Mouse (Mus musculus): ENCODE results near the gene Hbb-bs. TPM values are rescaled to one million over a fixed set of nuclear protein-coding genes. Genes with fewer than 3 reads are reported as not detected.
"Not testable (repeated sequence)": the region's sequence is repeated elsewhere in the genome, so short reads cannot be mapped to it uniquely, and the experiment has no call there.

Hbb-bs gene
- polyA plus RNA-seq, 1 experiment from 2014 or later, result 651 TPM

GRCm38 (mm10) chr7:103810746-103811145 lies 17.1 kb downstream of the Hbb-bs start:
- Histone ChIP-seq H3K27ac (no peak overlapping the region), H3K36me3 (no peaks in the 10 kb centered on the region), H3K4me3 (replicated peaks) (no peak overlapping the region), H3K4me2 (no peak overlapping the region), H3K4me1 (replicated peaks) (no peaks in the 10 kb centered on the region), H3K27me3 (no peaks in the 10 kb centered on the region), H3K9me3 (no peaks in the 10 kb centered on the region), H3K9ac (replicated peaks) (no peak overlapping the region)
- WGBS, result 77% methylated on average over 3 of the region's 3 CpGs
- no peak for ATAC-seq (ENCODE audit: insufficient number of reproducible peaks, insufficient read depth, low FRiP score, low TSS enrichment, low read depth)

GRCm38 (mm10) chr7:103810296-103810695 lies 17.6 kb downstream of the Hbb-bs start:
- Histone ChIP-seq H3K27me3 (no peaks in the 10 kb centered on the region), H3K4me1 (replicated peaks) (no peaks in the 10 kb centered on the region), H3K4me3 (replicated peaks) (no peak overlapping the region), H3K36me3 (no peaks in the 10 kb centered on the region), H3K9ac (replicated peaks) (no peak overlapping the region), H3K9me3 (no peaks in the 10 kb centered on the region), H3K4me2 (no peak overlapping the region), H3K27ac (no peak overlapping the region)
- ATAC-seq (ENCODE audit: insufficient number of reproducible peaks, insufficient read depth, low FRiP score, low TSS enrichment, low read depth), result no peak
- WGBS, result 68% methylated on average over 1 of the region's 1 CpGs

- ATAC-seq (ENCODE audit: insufficient number of reproducible peaks, insufficient read depth, low FRiP score, low TSS enrichment, low read depth), result no peak
- 72% methylated on average over 1 of the region's 1 CpGs for WGBS
Measured at GRCm38 (mm10) chr7:103809801-103810155, 18.1 kb downstream of the Hbb-bs start.

GRCm38 (mm10) chr7:103808971-103809800 lies 18.7 kb downstream of the Hbb-bs start:
- no peak overlapping the region for H3K4me3 ChIP-seq (replicated peaks)
- no peaks in the 10 kb centered on the region for H3K4me1 ChIP-seq (replicated peaks)
- H3K27me3 ChIP-seq, result no peaks in the 10 kb centered on the region
- H3K9ac ChIP-seq (replicated peaks), result no peak overlapping the region
- WGBS, result 66% methylated on average over 5 of the region's 5 CpGs
- no peaks in the 10 kb centered on the region for H3K9me3 ChIP-seq
- H3K36me3 ChIP-seq, result no peaks in the 10 kb centered on the region
- H3K4me2 ChIP-seq, result no peak overlapping the region
- no peak for ATAC-seq (ENCODE audit: insufficient number of reproducible peaks, insufficient read depth, low FRiP score, low TSS enrichment, low read depth)
- no peak overlapping the region for H3K27ac ChIP-seq

More at GRCm38 (mm10) chr7:103809801-103810155, 18.1 kb downstream of the Hbb-bs start:
- Histone ChIP-seq H3K27me3 (no peaks in the 10 kb centered on the region), H3K9me3 (no peaks in the 10 kb centered on the region), H3K9ac (replicated peaks) (no peak overlapping the region), H3K4me3 (replicated peaks) (no peak overlapping the region), H3K27ac (no peak overlapping the region), H3K36me3 (no peaks in the 10 kb centered on the region), H3K4me1 (replicated peaks) (no peaks in the 10 kb centered on the region), H3K4me2 (no peak overlapping the region)

GRCm38 (mm10) chr7:103808120-103808519 lies 19.8 kb downstream of the Hbb-bs start:
- WGBS, result 82% methylated on average over 2 of the region's 2 CpGs
- not testable (repeated sequence) for H3K27ac ChIP-seq; H3K4me1 ChIP-seq (replicated peaks); H3K4me3 ChIP-seq (replicated peaks); H3K9me3 ChIP-seq; H3K36me3 ChIP-seq; H3K27me3 ChIP-seq; H3K4me2 ChIP-seq; H3K9ac ChIP-seq (replicated peaks); ATAC-seq (ENCODE audit: insufficient number of reproducible peaks, insufficient read depth, low FRiP score, low TSS enrichment, low read depth)

- no peak overlapping the region for H3K4me2 ChIP-seq
- no peaks in the 10 kb centered on the region for H3K27me3 ChIP-seq
- no peaks in the 10 kb centered on the region for H3K9me3 ChIP-seq
- no peak overlapping the region for H3K27ac ChIP-seq
- no peak for ATAC-seq (ENCODE audit: insufficient number of reproducible peaks, insufficient read depth, low FRiP score, low TSS enrichment, low read depth)
- no peaks in the 10 kb centered on the region for H3K4me1 ChIP-seq (replicated peaks)
- H3K9ac ChIP-seq (replicated peaks), result no peak overlapping the region
- H3K4me3 ChIP-seq (replicated peaks), result no peak overlapping the region
- 62% methylated on average over 1 of the region's 1 CpGs for WGBS
- H3K36me3 ChIP-seq, result no peaks in the 10 kb centered on the region
Measured at GRCm38 (mm10) chr7:103806856-103807255, 21.0 kb downstream of the Hbb-bs start.

- no peaks in the 10 kb centered on the region for H3K36me3 ChIP-seq
- H3K4me3 ChIP-seq (replicated peaks), result no peak overlapping the region
- no peaks in the 10 kb centered on the region for H3K27me3 ChIP-seq
- H3K27ac ChIP-seq, result no peak overlapping the region
- H3K9me3 ChIP-seq, result no peaks in the 10 kb centered on the region
- no peak for ATAC-seq (ENCODE audit: insufficient number of reproducible peaks, insufficient read depth, low FRiP score, low TSS enrichment, low read depth)
- 21% methylated on average over 4 of the region's 4 CpGs for WGBS
- no peaks in the 10 kb centered on the region for H3K4me1 ChIP-seq (replicated peaks)
- H3K4me2 ChIP-seq, result no peak overlapping the region
- H3K9ac ChIP-seq (replicated peaks), result no peak overlapping the region
Measured at GRCm38 (mm10) chr7:103792669-103793388, 35.1 kb downstream of the Hbb-bs start.

- WGBS, result 75% methylated on average over 3 of the region's 3 CpGs
- Histone ChIP-seq H3K4me3 (replicated peaks) (no peak within 1 kb of the TSS), H3K4me2 (no peak within 1 kb of the TSS), H3K27me3 (no peaks in the 10 kb centered on the region), H3K36me3 (no peaks in the 10 kb centered on the region), H3K9ac (replicated peaks) (no peak within 1 kb of the TSS), H3K27ac (no peak within 1 kb of the TSS), H3K4me1 (replicated peaks) (no peaks in the 10 kb centered on the region), H3K9me3 (no peaks in the 10 kb centered on the region)
- ATAC-seq (ENCODE audit: insufficient number of reproducible peaks, insufficient read depth, low FRiP score, low TSS enrichment, low read depth), result no peak
Measured at GRCm38 (mm10) chr7:103791721-103792120, 36.2 kb downstream of the Hbb-bs start, which contains the start of gene Olfr67. Gene Olfr67, minus strand, starts transcription at chr7:103791821.

GRCm38 (mm10) chr7:103779598-103779997 lies 48.3 kb downstream of the Hbb-bs start, which contains the start of gene Olfr68:
Gene Olfr68, minus strand, starts transcription at chr7:103779698.
- Histone ChIP-seq H3K4me2 (no peak within 1 kb of the TSS), H3K27me3 (no peaks in the 10 kb centered on the region), H3K9me3 (no peaks in the 10 kb centered on the region), H3K9ac (replicated peaks) (no peak within 1 kb of the TSS), H3K27ac (no peak within 1 kb of the TSS), H3K4me1 (replicated peaks) (no peaks in the 10 kb centered on the region), H3K36me3 (no peaks in the 10 kb centered on the region), H3K4me3 (replicated peaks) (no peak within 1 kb of the TSS)
- WGBS, result 71% methylated on average over 3 of the region's 3 CpGs
- no peak for ATAC-seq (ENCODE audit: insufficient number of reproducible peaks, insufficient read depth, low FRiP score, low TSS enrichment, low read depth)

GRCm38 (mm10) chr7:103777652-103778051 lies 50.2 kb downstream of the Hbb-bs start:
- not testable (repeated sequence) for H3K27ac ChIP-seq; H3K9me3 ChIP-seq; ATAC-seq (ENCODE audit: insufficient number of reproducible peaks, insufficient read depth, low FRiP score, low TSS enrichment, low read depth); H3K4me1 ChIP-seq (replicated peaks); H3K4me2 ChIP-seq; H3K27me3 ChIP-seq; H3K9ac ChIP-seq (replicated peaks); H3K4me3 ChIP-seq (replicated peaks); H3K36me3 ChIP-seq
- 85% methylated on average over 4 of the region's 4 CpGs for WGBS

Data from limb, embryonic 12.5 days (tissue).